Comparison of ENCODE assay signal across 8 mouse cellular contexts in the genomic region with DNA sequence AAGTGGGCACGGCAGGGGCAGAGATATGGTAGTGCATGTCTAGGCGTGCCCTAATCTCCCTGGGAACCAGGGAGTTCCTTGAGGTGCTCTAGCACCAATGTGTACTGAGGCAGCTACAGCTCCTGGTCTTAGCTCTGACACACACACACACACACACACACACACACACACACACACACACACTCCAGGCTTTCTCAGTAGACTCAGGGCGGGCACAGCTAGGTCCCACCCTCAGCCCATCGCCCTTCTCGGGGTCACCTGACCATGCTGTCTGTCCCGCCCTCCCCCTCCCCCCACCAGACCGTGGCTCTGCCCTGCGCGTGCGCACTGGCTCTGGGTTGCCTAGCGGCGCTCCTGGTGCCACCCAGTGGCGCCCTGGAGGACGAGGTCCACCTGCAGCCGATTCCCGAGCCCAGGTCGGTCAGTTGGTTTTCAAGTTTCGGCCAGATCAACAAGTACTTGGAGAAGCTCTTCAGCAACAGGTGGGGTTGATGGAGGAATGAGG. TPM values are rescaled to one million over a fixed set of nuclear protein-coding genes. Genes with fewer than 3 reads are reported as not detected.
A peak's percentile ranks its signal among the peaks of the same experiment; 100 is the strongest.
DNase-seq lines count a peak whose midpoint lies in the region; ATAC-seq and TF ChIP-seq lines count a peak whose summit lies in the region.

No protein-coding gene starts in this region.

- no peak for TF ChIP-seq POLR2A in kidney, adult 2 months (IDR thresholded peaks at IDR 0.05; ENCODE audit: low read depth, low read length)
- no peak for TF ChIP-seq POLR2A in testis, adult 2 months (IDR thresholded peaks at IDR 0.05; ENCODE audit: control insufficient read depth, low read depth, low read length)

- H3K9ac ChIP-seq in liver, embryonic 11.5 days (ENCODE audit: low read depth, low read length): peak overlapping the region; percentile 58
- peak overlapping the region; percentile 5; the same call in 1 of the 2 replicates for H3K9ac ChIP-seq in neural tube, embryonic 11.5 days (ENCODE audit: low read length)

- no peaks in the 10 kb centered on the region for H3K4me1 ChIP-seq in kidney, adult 2 months (ENCODE audit: control insufficient read depth, insufficient read depth, low read length)
- peaks cover 23% of the 10 kb centered on the region for H3K4me1 ChIP-seq in liver, embryonic 11.5 days (replicated peaks; ENCODE audit: control insufficient read depth, insufficient read depth, low read length)
- H3K4me1 ChIP-seq in neural tube, embryonic 11.5 days (ENCODE audit: control insufficient read depth, insufficient read depth, low read length): no peaks in the 10 kb centered on the region
- peaks cover 8% of the 10 kb centered on the region for H3K4me1 ChIP-seq in testis, adult 2 months (ENCODE audit: control insufficient read depth, insufficient read depth, low read length)

- 0 out of 2 replicates have a peak overlapping the region, but pooled peaks have one; percentile 11 for H3K4me3 ChIP-seq in kidney, adult 2 months (ENCODE audit: insufficient read depth, low read depth, low read length)
- H3K4me3 ChIP-seq in liver, embryonic 11.5 days (ENCODE audit: low read depth, low read length): peak overlapping the region; percentile 39
- no peak overlapping the region for H3K4me3 ChIP-seq in neural tube, embryonic 11.5 days (ENCODE audit: low read depth, low read length)
- H3K4me3 ChIP-seq in testis, adult 2 months (ENCODE audit: control insufficient read depth, low read depth, low read length): peak overlapping the region; percentile 78

- H3K27ac ChIP-seq in kidney, adult 2 months (ENCODE audit: insufficient read depth, low read depth, low read length): no peak overlapping the region
- peak overlapping the region; percentile 60; the same call in 1 of the 2 replicates for H3K27ac ChIP-seq in liver, embryonic 11.5 days (ENCODE audit: low read depth, low read length)
- H3K27ac ChIP-seq in neural tube, embryonic 11.5 days (ENCODE audit: low read depth, low read length): no peak overlapping the region
- no peak overlapping the region for H3K27ac ChIP-seq in testis, adult 2 months (ENCODE audit: control insufficient read depth, insufficient read depth, low read depth, low read length)

- ATAC-seq in liver, embryonic 11.5 days (replicated peaks; ENCODE audit: low FRiP score): peak; percentile 93
- peak; percentile 77 for ATAC-seq in neural tube, embryonic 11.5 days (ENCODE audit: insufficient read depth, low FRiP score, low TSS enrichment)

- H3K36me3 ChIP-seq in kidney, adult 2 months (ENCODE audit: control insufficient read depth, insufficient read depth, low read length): no peaks in the 10 kb centered on the region
- H3K36me3 ChIP-seq in liver, embryonic 11.5 days (ENCODE audit: control insufficient read depth, insufficient read depth, low read length): no peaks in the 10 kb centered on the region
- H3K36me3 ChIP-seq in neural tube, embryonic 11.5 days (ENCODE audit: control insufficient read depth, insufficient read depth, low read length): no peaks in the 10 kb centered on the region
- H3K36me3 ChIP-seq in testis, adult 2 months (ENCODE audit: control insufficient read depth, insufficient read depth, low read length): no peaks in the 10 kb centered on the region

- H3K4me2 ChIP-seq in liver, embryonic 11.5 days: peak overlapping the region; percentile 68
- H3K4me2 ChIP-seq in neural tube, embryonic 11.5 days (ENCODE audit: low read depth): peak overlapping the region; percentile 19

- DNase-seq in 3134 (ENCODE audit: extremely low read depth, insufficient read length, low spot score): peak; percentile 60
- peak; percentile 57 for DNase-seq in adrenal gland, adult 8-10 months
- peak; percentile 94 for DNase-seq in embryo, embryonic 11 days
- DNase-seq in gastrocnemius, postnatal 25 days: peak; percentile 48
- DNase-seq in kidney, adult 2 months: peak; percentile 79
- DNase-seq in liver, embryonic 11.5 days (ENCODE audit: low spot score): peak; percentile 85
- DNase-seq in neural tube, embryonic 11.5 days (ENCODE audit: low spot score): peak; percentile 90

- 6% methylated on average over 18 of the region's 18 CpGs for WGBS in kidney, adult 2 months
- 4% methylated on average over 17 of the region's 18 CpGs for WGBS in liver, embryonic 11.5 days
- WGBS in neural tube, embryonic 11.5 days: 9% methylated on average over 16 of the region's 18 CpGs

- no peaks in the 10 kb centered on the region for H3K27me3 ChIP-seq in kidney, adult 2 months (replicated peaks; ENCODE audit: control insufficient read depth, insufficient read depth, low read length)
- peaks cover 22% of the 10 kb centered on the region for H3K27me3 ChIP-seq in liver, embryonic 11.5 days (replicated peaks; ENCODE audit: control insufficient read depth, insufficient read depth, low read length)
- no peaks in the 10 kb centered on the region for H3K27me3 ChIP-seq in neural tube, embryonic 11.5 days (ENCODE audit: control insufficient read depth, insufficient read depth, low read length)
- H3K27me3 ChIP-seq in testis, adult 2 months (ENCODE audit: control insufficient read depth, insufficient read depth, low read length): no peaks in the 10 kb centered on the region

- peak; percentile 57 for TF ChIP-seq CTCF in kidney, adult 2 months (conservative IDR thresholded peaks at IDR 0.05; ENCODE audit: insufficient read depth, insufficient read length, low read depth, low read length)
- TF ChIP-seq CTCF in testis, adult 2 months (IDR thresholded peaks at IDR 0.05; ENCODE audit: control insufficient read depth, insufficient read depth, insufficient replicate concordance, low read depth, low read length): no peak; the same call in 1 of the 2 replicates

- no peaks in the 10 kb centered on the region for H3K9me3 ChIP-seq in liver, embryonic 11.5 days (ENCODE audit: control insufficient read depth, low read length)
- H3K9me3 ChIP-seq in neural tube, embryonic 11.5 days (ENCODE audit: control insufficient read depth, low read length): no peaks in the 10 kb centered on the region

RNA-seq across cellular contexts. Expression of a gene that starts 4.2 kb away (rescaled TPM):
- not detected for total RNA-seq in adrenal gland, adult 8-10 months (2022)
- not detected for total RNA-seq in gastrocnemius, postnatal 25 days (2021)
- not detected in 2 replicates for polyA plus RNA-seq in kidney, adult 2 months (2012; rRNA removed)
- polyA plus RNA-seq in liver, embryonic 11.5 days (2014; fragmentation: Nextera tagmentation; extraction: Ambion mirVana): not detected in 2 replicates
- polyA plus RNA-seq in neural tube, embryonic 11.5 days (2014; fragmentation: Nextera tagmentation; extraction: Ambion mirVana): not detected in 2 replicates
- polyA plus RNA-seq in testis, adult 2 months (2012; rRNA removed): not detected in 2 replicates

RNA-seq across cellular contexts. Expression of a gene that starts 8.6 kb away (rescaled TPM):
- total RNA-seq in adrenal gland, adult 8-10 months (2022): 10 to 100 TPM; 12.6 to 29.0 (median 15.2) TPM
- 1 to 10 TPM; 1.2 to 2.1 TPM for total RNA-seq in gastrocnemius, postnatal 25 days (2021)
- polyA plus RNA-seq in kidney, adult 2 months (2012; rRNA removed): 4.9 and 5.9 TPM in 2 replicates
- polyA plus RNA-seq in liver, embryonic 11.5 days (2014; fragmentation: Nextera tagmentation; extraction: Ambion mirVana): 12.1 and 12.8 TPM in 2 replicates
- 15.8 and 16.2 TPM in 2 replicates for polyA plus RNA-seq in neural tube, embryonic 11.5 days (2014; fragmentation: Nextera tagmentation; extraction: Ambion mirVana)
- 1.2 and 1.5 TPM in 2 replicates for polyA plus RNA-seq in testis, adult 2 months (2012; rRNA removed)

RNA-seq across cellular contexts. Expression of a gene that starts 10.7 kb away (rescaled TPM):
- not detected for total RNA-seq in adrenal gland, adult 8-10 months (2022)
- not detected for total RNA-seq in gastrocnemius, postnatal 25 days (2021)
- polyA plus RNA-seq in kidney, adult 2 months (2012; rRNA removed): not detected in 2 replicates
- polyA plus RNA-seq in liver, embryonic 11.5 days (2014; fragmentation: Nextera tagmentation; extraction: Ambion mirVana): 1.0 and 2.4 TPM in 2 replicates
- polyA plus RNA-seq in neural tube, embryonic 11.5 days (2014; fragmentation: Nextera tagmentation; extraction: Ambion mirVana): 1.0 TPM in 1 of 2 replicates, not detected in the other
- 8.2 and 9.4 TPM in 2 replicates for polyA plus RNA-seq in testis, adult 2 months (2012; rRNA removed)

RNA-seq across cellular contexts. Expression of a gene that starts 48.4 kb away (rescaled TPM):
- 1 to 10 TPM in 2 of 4 experiments, under 1 TPM in 2; 0.20 to 3.0 (median 1.6) TPM for total RNA-seq in adrenal gland, adult 8-10 months (2022)
- total RNA-seq in gastrocnemius, postnatal 25 days (2021): not detected
- 0.23 and 0.39 TPM in 2 replicates for polyA plus RNA-seq in kidney, adult 2 months (2012; rRNA removed)
- polyA plus RNA-seq in liver, embryonic 11.5 days (2014; fragmentation: Nextera tagmentation; extraction: Ambion mirVana): 4.9 and 5.1 TPM in 2 replicates
- not detected in 2 replicates for polyA plus RNA-seq in neural tube, embryonic 11.5 days (2014; fragmentation: Nextera tagmentation; extraction: Ambion mirVana)
- 6.2 and 8.0 TPM in 2 replicates for polyA plus RNA-seq in testis, adult 2 months (2012; rRNA removed)

RNA-seq across cellular contexts. Expression of a gene that starts 55.6 kb away (rescaled TPM):
- 10 to 100 TPM; 40.5 to 84.1 (median 56.3) TPM for total RNA-seq in adrenal gland, adult 8-10 months (2022)
- total RNA-seq in gastrocnemius, postnatal 25 days (2021): 10 to 100 TPM; 13.1 to 16.5 TPM
- 62.1 and 67.1 TPM in 2 replicates for polyA plus RNA-seq in kidney, adult 2 months (2012; rRNA removed)
- 0.27 and 0.66 TPM in 2 replicates for polyA plus RNA-seq in liver, embryonic 11.5 days (2014; fragmentation: Nextera tagmentation; extraction: Ambion mirVana)
- 0.12 and 0.26 TPM in 2 replicates for polyA plus RNA-seq in neural tube, embryonic 11.5 days (2014; fragmentation: Nextera tagmentation; extraction: Ambion mirVana)
- 2.5 and 2.7 TPM in 2 replicates for polyA plus RNA-seq in testis, adult 2 months (2012; rRNA removed)
